In the genomic region with DNA sequence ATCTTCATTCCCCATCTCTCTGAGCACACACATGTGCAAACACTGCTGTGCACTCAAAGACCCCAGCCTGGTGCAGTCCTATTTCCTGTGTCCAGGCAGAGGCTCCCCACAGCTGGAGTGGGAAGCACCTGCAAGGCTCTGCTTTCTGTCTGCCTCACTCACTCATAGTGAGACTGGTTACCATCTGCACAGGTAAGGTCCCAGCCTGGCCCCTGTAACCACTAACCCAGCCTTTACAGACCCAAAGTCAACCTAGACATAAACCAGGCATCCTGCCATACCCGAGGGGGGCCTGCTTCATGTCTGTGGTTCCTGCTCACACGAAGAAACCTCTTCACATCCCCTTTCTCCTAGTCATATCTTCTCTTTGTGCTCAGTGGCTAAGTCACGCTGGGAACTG, we compare ENCODE assay signal across 22 mouse cellular contexts.
"Had no signal": no experiment of that assay in that cellular context is flagged by ENCODE, and none has a peak within 500 bp of the region (broad histone marks: within the 10 kb centered on the region; RNA-seq: fewer than 3 reads in every experiment).

No protein-coding gene starts in this region.

- H3K9me3 ChIP-seq: limb, embryonic 13.5 days; liver, embryonic 12.5 days; liver, embryonic 15.5 days; lung, embryonic 15.5 days; megakaryocyte, embryonic 14.5 days; midbrain, embryonic 10.5 days; midbrain, embryonic 15.5 days; neural tube, embryonic 12.5 days; neural tube, embryonic 15.5 days had no signal

- DNase-seq: kidney, postnatal 25 days; layer of hippocampus, adult 9-11 months; liver; lung, adult 18-20 months; lung, postnatal 10 days; lung, postnatal 36 days; right cerebral cortex, adult 18-20 months; right cerebral cortex, postnatal 14 days; right cerebral cortex, postnatal 4 days; thymus, postnatal 25 days had no signal

- H3K27ac ChIP-seq: layer of hippocampus, adult 2 months; limb, embryonic 13.5 days; liver, embryonic 12.5 days; liver, embryonic 15.5 days; lung, embryonic 15.5 days; midbrain, embryonic 10.5 days; midbrain, embryonic 15.5 days; neural tube, embryonic 12.5 days; neural tube, embryonic 15.5 days; stomach, postnatal 0 days had no signal

- ATAC-seq: intestine, postnatal 0 days; liver, embryonic 12.5 days; midbrain, embryonic 15.5 days had no signal

- H3K27me3 ChIP-seq: limb, embryonic 13.5 days; liver, embryonic 12.5 days; liver, embryonic 15.5 days; lung, embryonic 15.5 days; megakaryocyte, embryonic 14.5 days; midbrain, embryonic 15.5 days; neural tube, embryonic 12.5 days; neural tube, embryonic 15.5 days had no signal

- H3K4me1 ChIP-seq: limb, embryonic 13.5 days; liver, embryonic 12.5 days; liver, embryonic 15.5 days; lung, embryonic 15.5 days; megakaryocyte, embryonic 14.5 days; midbrain, embryonic 10.5 days; midbrain, embryonic 15.5 days; neural tube, embryonic 12.5 days; neural tube, embryonic 15.5 days had no signal

- H3K36me3 ChIP-seq: limb, embryonic 13.5 days; liver, embryonic 12.5 days; liver, embryonic 15.5 days; lung, embryonic 15.5 days; midbrain, embryonic 10.5 days; midbrain, embryonic 15.5 days; neural tube, embryonic 12.5 days; neural tube, embryonic 15.5 days had no signal

- H3K4me2 ChIP-seq: limb, embryonic 13.5 days; liver, embryonic 12.5 days; liver, embryonic 15.5 days; lung, embryonic 15.5 days; midbrain, embryonic 15.5 days; neural tube, embryonic 12.5 days; neural tube, embryonic 15.5 days had no signal

- H3K4me3 ChIP-seq: layer of hippocampus, adult 2 months; limb, embryonic 13.5 days; liver, embryonic 12.5 days; liver, embryonic 15.5 days; lung, embryonic 15.5 days; megakaryocyte, embryonic 14.5 days; midbrain, embryonic 10.5 days; midbrain, embryonic 15.5 days; neural tube, embryonic 12.5 days; neural tube, embryonic 15.5 days had no signal

- H3K9ac ChIP-seq: limb, embryonic 13.5 days; liver, embryonic 12.5 days; liver, embryonic 15.5 days; lung, embryonic 15.5 days; midbrain, embryonic 15.5 days; neural tube, embryonic 12.5 days; neural tube, embryonic 15.5 days had no signal
